Mouse (Mus musculus) layer of hippocampus, adult 9-10 months (tissue): ENCODE measurements at regions not wholly inside any gene's neighbourhood (a gene's known extent, or its start where the extent isn't known, plus 50 kb on each side); places are given as distances from the start of the nearest gene placed in this dataset.

Source experiments
- DNase-seq: peaks from one replicate; pipeline ENCODE4 v3.0.0; 2022; ENCODE audit warnings: low spot score

GRCm38 (mm10) chr17:51683318-51683717 lies 149.8 kb downstream of the Satb1 start:
- no peak for DNase-seq

DNA sequence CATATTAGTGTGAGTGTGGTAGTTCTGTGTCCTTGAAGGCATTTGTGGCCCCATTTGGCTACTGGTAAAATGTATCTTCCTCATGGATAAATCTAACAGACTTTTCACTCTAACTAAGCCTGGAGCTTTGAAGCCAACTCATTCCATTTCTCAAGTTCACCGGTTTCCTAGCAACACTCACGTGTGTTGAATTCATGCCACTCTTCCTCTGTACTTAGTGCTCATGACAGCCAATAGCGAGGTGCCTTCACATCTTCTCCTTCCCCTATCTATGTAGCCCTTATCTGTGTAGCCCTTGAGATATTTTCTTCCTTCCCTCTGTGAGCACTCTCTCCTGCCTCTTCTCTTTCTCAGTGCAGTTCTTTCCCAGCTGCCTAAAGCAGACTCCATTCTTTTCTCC lies 150.7 kb downstream of the Satb1 start:
- DNase-seq, result no peak

- DNase-seq, result no peak
Observed at GRCm38 (mm10) chr17:51677451-51677850, 155.6 kb downstream of the Satb1 start.

DNA sequence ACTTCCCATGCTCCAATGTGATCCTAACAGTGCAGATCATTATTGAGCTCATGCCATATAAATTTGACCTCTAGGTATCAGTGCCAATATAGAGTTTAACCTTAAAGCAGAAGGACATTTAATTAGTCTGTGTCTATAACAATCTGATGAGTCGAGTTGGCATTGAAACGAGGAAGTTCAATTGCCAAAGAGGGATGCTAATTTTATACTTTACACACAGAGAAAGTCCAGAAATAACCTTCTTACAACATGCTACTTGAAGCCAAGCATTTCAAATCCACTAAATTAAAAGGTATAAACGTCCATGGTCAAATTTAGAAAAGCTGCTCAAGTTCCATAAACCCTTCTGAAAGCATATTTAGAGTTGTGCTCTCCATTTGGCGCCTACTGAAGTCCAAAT lies 174.7 kb downstream of the Satb1 start:
- no peak for DNase-seq

DNA sequence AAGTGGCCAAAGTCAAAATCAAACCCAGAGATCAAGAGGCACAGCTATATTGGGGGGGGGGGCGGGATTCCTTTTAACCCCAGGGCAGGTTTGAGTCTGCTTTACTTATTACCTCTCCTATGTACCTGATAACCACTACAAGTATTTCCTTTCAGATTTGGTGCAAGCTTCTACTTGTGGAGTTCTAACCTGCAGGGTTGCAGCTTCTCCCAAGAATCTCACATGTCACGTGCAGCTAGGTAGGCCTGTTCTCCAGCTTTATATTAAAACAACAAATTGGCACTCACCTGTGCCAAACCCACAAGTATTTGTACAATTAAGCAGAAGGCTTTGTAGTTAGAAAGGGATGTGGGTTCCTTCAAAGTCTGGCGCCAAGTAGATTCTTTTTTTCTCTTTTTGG lies 179.2 kb downstream of the Satb1 start:
- DNase-seq, result no peak

- DNase-seq, result no peak
Observed at GRCm38 (mm10) chr17:51651880-51652279, 181.2 kb downstream of the Satb1 start.

DNA sequence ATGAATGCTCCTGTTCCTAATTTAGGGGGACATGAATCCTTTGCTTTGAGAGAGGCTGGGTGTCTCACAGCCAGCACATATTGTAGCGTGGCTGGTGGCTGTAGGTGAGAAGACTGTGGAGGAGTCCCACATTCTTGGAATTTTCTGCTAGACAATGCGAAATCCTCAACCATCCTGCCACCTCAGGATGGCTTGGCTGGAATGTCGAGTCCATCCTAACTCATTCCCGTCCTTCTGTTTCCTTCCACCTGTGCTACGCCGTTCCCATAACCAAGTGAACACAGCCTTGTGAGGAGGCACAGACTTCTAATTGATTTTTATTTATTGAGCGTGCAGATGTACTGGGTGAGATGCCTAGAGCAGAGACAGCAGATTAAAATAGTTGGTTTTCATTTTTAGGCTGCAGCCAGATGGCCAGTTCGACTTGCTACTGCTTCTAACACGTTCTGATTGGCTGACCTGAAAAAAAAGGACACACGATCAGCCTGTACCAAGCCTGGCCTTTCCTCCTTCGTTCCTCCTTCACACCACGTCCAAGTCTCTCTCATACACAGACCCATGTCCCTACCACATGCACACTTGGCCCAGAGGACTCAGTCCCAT lies 183.8 kb downstream of the Satb1 start:
- no peak for DNase-seq

- DNase-seq, result no peak
Observed at GRCm38 (mm10) chr17:51646416-51646815, 186.7 kb downstream of the Satb1 start.

DNA sequence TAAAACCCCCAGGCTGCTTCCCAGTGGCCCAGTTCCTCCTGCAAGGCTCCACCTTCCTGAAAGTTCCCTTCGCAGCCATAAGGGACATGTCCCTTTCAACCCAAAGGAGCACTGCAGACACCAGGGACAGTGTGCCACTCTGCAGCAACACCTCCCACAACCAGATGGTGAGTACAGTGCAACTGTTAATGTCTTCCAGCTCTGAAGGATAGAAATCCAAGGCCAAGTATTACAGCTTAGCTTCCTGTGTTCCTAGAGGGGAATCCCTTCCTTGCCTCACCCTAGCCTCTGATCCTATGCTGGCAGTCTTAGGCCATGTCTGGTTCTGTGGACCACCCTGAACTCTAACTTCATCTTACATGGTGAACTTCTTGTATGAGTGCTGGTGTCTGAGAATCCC lies 187.2 kb downstream of the Satb1 start:
- DNase-seq, result no peak

- DNase-seq, result no peak
Observed at GRCm38 (mm10) chr17:51642682-51643081, 190.4 kb downstream of the Satb1 start.

GRCm38 (mm10) chr17:51635913-51636312 lies 197.2 kb downstream of the Satb1 start:
- DNase-seq, result no peak

GRCm38 (mm10) chr17:51631574-51631973 lies 201.5 kb downstream of the Satb1 start:
- DNase-seq, result no peak

DNA sequence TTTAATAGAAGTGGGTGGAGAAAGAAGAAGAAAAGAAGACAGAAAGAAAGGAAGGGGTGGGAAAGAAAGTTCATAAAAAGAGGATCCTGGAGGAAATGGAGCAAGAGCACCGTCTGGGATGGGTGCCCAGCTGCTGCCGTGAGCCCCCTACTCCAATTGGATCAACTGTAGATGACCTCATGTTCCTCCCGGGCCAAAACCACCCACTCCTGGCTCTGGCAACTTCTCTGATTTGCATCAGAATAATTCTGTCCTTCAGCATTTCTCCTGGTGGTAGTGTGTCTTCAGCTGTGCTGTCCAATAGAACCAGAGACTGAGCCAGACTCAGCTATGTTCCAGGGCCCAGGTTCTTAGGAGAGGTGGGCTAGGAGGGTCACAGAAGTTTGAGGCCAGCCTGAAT lies 212.6 kb downstream of the Satb1 start:
- DNase-seq, result no peak

DNA sequence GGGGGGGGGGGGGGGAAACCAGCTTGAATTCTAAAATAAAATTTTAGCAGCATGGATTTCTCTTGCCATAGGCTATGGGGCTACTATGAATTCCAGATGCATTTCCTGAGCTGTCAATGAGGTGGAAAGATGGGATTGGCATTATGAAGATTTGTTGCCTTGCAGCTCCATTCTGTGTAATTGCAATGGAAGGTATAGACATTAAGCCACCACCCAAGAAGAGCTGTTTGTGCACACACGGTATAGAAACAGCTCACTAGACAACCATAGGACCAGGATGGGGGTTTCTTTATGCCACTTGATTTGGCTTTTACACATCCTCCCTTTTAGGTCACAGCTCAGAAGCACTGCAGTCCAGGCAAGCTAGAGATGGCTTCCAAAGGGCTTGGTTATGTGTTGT lies 247.8 kb downstream of the Satb1 start:
- no peak for DNase-seq

GRCm38 (mm10) chr17:51583984-51584880 lies 248.9 kb downstream of the Satb1 start:
- no peak for DNase-seq

DNA sequence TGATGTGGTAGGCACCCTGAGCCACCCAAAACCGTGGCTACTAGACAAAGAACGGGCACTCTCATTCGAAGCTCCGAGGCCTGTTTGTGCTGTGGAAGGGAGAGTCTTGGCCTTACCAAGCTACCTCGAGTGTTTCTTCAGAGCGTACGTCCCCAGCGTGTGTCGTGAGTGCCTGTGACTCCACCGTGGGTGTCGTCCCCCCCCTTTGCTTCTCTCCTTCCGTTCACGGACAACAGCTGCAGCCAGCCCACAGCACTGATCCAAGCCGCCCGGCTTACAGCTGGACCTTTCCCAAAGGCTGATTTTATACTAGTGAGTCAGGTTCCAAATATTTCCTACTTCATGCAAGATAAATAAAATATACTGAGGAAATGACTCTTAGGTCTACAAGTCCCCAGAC lies 249.8 kb downstream of the Satb1 start:
- DNase-seq, result no peak

GRCm38 (mm10) chr17:51555854-51556253 lies 277.2 kb downstream of the Satb1 start:
- DNase-seq, result no peak

- no peak for DNase-seq
Observed at GRCm38 (mm10) chr17:51554446-51554845, 278.6 kb downstream of the Satb1 start.

- DNase-seq, result no peak
Observed at GRCm38 (mm10) chr17:51552277-51553015, 280.6 kb downstream of the Satb1 start.

DNA sequence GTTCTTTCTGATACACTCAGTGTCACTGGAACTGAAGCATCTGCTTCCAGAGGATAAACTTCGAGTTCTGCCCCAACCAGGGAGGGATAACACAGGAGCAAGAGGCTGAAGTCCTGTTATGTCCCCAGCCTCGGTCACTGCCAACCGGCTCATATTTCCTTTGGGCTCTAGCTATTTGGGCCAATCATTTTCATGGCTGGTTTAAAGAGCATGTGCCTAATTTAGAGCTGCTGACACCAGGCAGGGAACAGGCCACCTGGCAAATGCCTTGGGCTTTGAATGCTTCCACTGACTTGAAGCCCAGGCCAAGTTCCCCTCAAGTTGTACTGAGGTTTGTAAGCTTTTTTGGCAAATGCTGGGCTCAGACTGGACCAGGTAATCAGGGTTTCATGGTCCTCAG lies 286.1 kb downstream of the Satb1 start:
- no peak for DNase-seq

DNA sequence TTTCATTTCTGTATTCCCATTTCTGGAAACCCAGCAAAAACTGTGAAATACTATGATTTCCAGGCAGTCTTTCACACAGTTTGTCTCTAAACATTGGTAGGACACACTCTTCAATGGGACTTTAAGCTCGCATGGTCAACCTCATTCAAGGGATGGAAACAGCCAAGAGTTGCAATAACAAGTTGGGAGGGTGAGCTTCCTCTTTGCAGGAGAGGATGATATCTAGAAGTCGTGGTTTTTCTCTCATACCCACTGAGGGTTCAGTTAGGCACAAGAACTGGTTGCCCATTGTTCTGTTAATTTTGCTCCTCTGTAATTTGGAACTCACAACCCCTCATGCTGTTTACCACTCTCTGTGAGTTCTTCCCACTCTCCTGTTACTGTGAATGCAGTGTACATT lies 290.5 kb downstream of the Satb1 start:
- no peak for DNase-seq

DNA sequence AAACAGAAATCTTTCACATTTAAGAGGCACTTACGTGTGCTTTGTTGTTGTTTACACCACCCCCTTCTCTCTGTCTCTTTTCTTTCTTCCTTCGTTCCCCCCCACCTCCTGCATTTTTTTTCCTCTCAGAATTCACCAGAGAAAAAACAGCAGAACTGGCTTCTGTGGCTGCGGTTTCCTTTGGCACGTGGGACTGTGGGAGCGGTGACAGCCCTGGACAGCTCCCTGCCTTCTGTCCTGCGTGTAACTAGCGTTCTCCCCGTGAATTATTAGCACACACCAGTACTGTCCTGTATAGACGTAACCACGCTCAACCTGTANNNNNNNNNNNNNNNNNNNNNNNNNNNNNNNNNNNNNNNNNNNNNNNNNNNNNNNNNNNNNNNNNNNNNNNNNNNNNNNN lies 298.4 kb downstream of the Satb1 start:
- no peak for DNase-seq

DNA sequence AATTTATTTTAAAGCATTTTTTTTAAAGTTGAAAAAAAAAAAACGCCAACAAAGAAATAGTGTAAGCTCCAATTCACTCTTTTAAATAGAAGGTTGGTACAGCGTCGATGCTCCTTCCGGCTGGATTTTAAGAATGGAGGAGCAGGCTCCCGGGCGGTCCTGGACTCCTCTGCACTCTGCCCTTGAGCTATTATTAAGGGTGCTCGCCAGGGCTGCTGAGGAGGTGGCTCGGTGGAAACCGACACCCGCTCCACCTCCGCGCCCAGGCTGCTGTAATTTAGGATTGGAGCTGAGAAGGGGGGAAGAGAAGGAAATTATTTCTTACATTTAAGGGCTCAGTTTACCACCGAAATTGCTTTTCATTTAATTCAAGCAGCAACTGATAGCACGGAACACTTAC lies 298.8 kb downstream of the Satb1 start:
- no peak for DNase-seq
